Mouse (Mus musculus) stomach, embryonic 16.5 days (tissue): ENCODE measurements around the gene Plekhb2. TPM values are rescaled to one million over a fixed set of nuclear protein-coding genes. Genes with fewer than 3 reads are reported as not detected.

ENCODE experiments used
- ATAC-seq: fragments of 200-750 bp; cut with Nextera tagmentation; 2 replicates; pipeline ENCODE4 v1.8.0; 2017; ENCODE audit warnings: moderate number of reproducible peaks, moderate TSS enrichment; ENCODE audit not compliant: insufficient read depth, low FRiP score
- H3K27ac ChIP-seq: fragments of 300-500 bp; sonication (generic); 2 replicates; pipeline ENCODE4 v1.5.1; 2014; ENCODE audit warnings: low read length
- H3K27me3 ChIP-seq: fragments of 300-500 bp; sonication (generic); 2 replicates; pipeline ENCODE4 v1.6.1; 2014; ENCODE audit warnings: low read length, control low read depth, mixed read lengths; ENCODE audit not compliant: control insufficient read depth, insufficient read depth
- H3K36me3 ChIP-seq: fragments of 300-500 bp; sonication (generic); 2 replicates; pipeline ENCODE4 v1.6.1; 2014; ENCODE audit warnings: low read length; ENCODE audit not compliant: control insufficient read depth, insufficient read depth
- H3K4me1 ChIP-seq: fragments of 300-500 bp; sonication (generic); 2 replicates; pipeline ENCODE4 v1.6.1; 2014; ENCODE audit warnings: low read length, control low read depth, mixed read lengths; ENCODE audit not compliant: control insufficient read depth, insufficient read depth
- H3K4me2 ChIP-seq: fragments of 300-500 bp; sonication (generic); 2 replicates; pipeline ENCODE4 v1.6.1; 2014; ENCODE audit warnings: low read depth, low read length, mixed read lengths
- H3K4me3 ChIP-seq: fragments of 300-500 bp; sonication (generic); replicated peaks from 2 replicates; pipeline ENCODE4 v1.5.1; 2014; ENCODE audit warnings: mild to moderate bottlenecking, low read length
- H3K9ac ChIP-seq: fragments of 300-500 bp; sonication (generic); 2 replicates; pipeline ENCODE4 v1.6.1; 2014; ENCODE audit warnings: low read length
- H3K9me3 ChIP-seq: fragments of 300-500 bp; sonication (generic); replicated peaks from 2 replicates; pipeline ENCODE4 v1.6.1; 2016; ENCODE audit warnings: low read length, control low read depth; ENCODE audit not compliant: control insufficient read depth
- WGBS: fragments of 180-500 bp; shearing (Covaris S2); extraction: QIAGEN DNeasy Blood & Tissue Kit; methylation state at CpG from one replicate; pipeline ENCODE4 v1.1.7; 2014; 5-methylcytosine and 5-hydroxymethylcytosine counted together
- polyA plus RNA-seq: library from polyadenylated mRNA; unstranded; fragments of >200 nt; fragmentation: Nextera tagmentation; extraction: Ambion mirVana; gene quantifications from 2 replicates; pipeline ENCODE4 v1.2.1, GENCODE M21; 2015

The Plekhb2 gene
- polyA plus RNA-seq, 1 experiment from 2014 or later: 63.9 TPM

DNA sequence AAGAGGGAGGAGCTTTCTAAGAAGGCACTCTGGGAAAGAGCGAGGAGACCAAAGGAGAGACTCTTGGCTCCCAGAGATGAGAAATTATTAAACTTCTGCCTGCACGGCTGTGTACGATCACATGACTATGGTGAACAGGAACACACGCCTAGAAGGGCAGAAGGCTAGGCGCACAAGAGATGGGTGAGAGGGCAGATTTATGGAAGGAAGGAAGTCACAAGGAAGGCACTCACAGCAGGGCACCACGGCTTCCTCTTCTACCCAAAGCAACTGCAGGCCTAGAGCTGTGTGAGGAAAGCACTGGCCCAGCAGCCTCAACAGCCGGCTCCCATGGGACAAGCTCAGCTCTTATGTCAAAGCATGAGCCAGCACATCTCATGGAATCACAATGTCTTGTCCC lies 21.9 kb upstream of the Plekhb2 start:
- peaks cover 3% of the 10 kb centered on the region; the same call in 1 of the 2 replicates for H3K4me1 ChIP-seq
- no peaks in the 10 kb centered on the region for H3K27me3 ChIP-seq
- 76% methylated on average over 7 of the region's 7 CpGs for WGBS
- no peak overlapping the region for H3K4me3 ChIP-seq
- H3K36me3 ChIP-seq: 0 out of 2 replicates have a peak, but pooled peaks cover 3% of the 10 kb centered on the region
- H3K27ac ChIP-seq: no peak overlapping the region
- ATAC-seq: no peak
- H3K4me2 ChIP-seq: no peak overlapping the region
- H3K9ac ChIP-seq: no peak overlapping the region
- no peaks in the 10 kb centered on the region for H3K9me3 ChIP-seq

- no peak overlapping the region for H3K9ac ChIP-seq
- no peaks in the 10 kb centered on the region for H3K9me3 ChIP-seq
- H3K27me3 ChIP-seq: no peaks in the 10 kb centered on the region
- no peak overlapping the region for H3K27ac ChIP-seq
- no peak overlapping the region for H3K4me3 ChIP-seq
- ATAC-seq: no peak
- WGBS: 87% methylated on average over 5 of the region's 5 CpGs
- peaks cover 3% of the 10 kb centered on the region; the same call in 1 of the 2 replicates for H3K4me1 ChIP-seq
- H3K36me3 ChIP-seq: 0 out of 2 replicates have a peak, but pooled peaks cover 3% of the 10 kb centered on the region
- no peak overlapping the region for H3K4me2 ChIP-seq
Observed at GRCm38 (mm10) chr1:34828528-34829294, 21.1 kb upstream of the Plekhb2 start.

GRCm38 (mm10) chr1:34830934-34831333 lies 18.8 kb upstream of the Plekhb2 start:
- no peaks in the 10 kb centered on the region for H3K9me3 ChIP-seq
- H3K27ac ChIP-seq: no peak overlapping the region
- 66% methylated on average over 2 of the region's 2 CpGs for WGBS
- H3K36me3 ChIP-seq: 0 out of 2 replicates have a peak, but pooled peaks cover 3% of the 10 kb centered on the region
- peaks cover 3% of the 10 kb centered on the region; the same call in 1 of the 2 replicates for H3K4me1 ChIP-seq
- H3K27me3 ChIP-seq: no peaks in the 10 kb centered on the region
- ATAC-seq: no peak
- no peak overlapping the region for H3K4me3 ChIP-seq
- H3K9ac ChIP-seq: no peak overlapping the region
- H3K4me2 ChIP-seq: no peak overlapping the region

- 50% methylated on average over 1 of the region's 1 CpGs for WGBS
- H3K27ac ChIP-seq: no peak overlapping the region
- no peak for ATAC-seq
- 0 out of 2 replicates have a peak, but pooled peaks cover 3% of the 10 kb centered on the region for H3K36me3 ChIP-seq
- H3K4me2 ChIP-seq: no peak overlapping the region
- H3K4me3 ChIP-seq: no peak overlapping the region
- H3K9me3 ChIP-seq: no peaks in the 10 kb centered on the region
- no peaks in the 10 kb centered on the region for H3K27me3 ChIP-seq
- peaks cover 3% of the 10 kb centered on the region; the same call in 1 of the 2 replicates for H3K4me1 ChIP-seq
- no peak overlapping the region for H3K9ac ChIP-seq
Observed at GRCm38 (mm10) chr1:34831381-34831780, 18.4 kb upstream of the Plekhb2 start.

- H3K4me3 ChIP-seq: no peak overlapping the region
- 78% methylated on average over 2 of the region's 2 CpGs for WGBS
- no peak overlapping the region for H3K9ac ChIP-seq
- no peak overlapping the region for H3K27ac ChIP-seq
- no peaks in the 10 kb centered on the region for H3K36me3 ChIP-seq
- no peaks in the 10 kb centered on the region for H3K27me3 ChIP-seq
- ATAC-seq: no peak
- peaks cover 11% of the 10 kb centered on the region for H3K4me1 ChIP-seq
- no peaks in the 10 kb centered on the region for H3K9me3 ChIP-seq
- no peak overlapping the region for H3K4me2 ChIP-seq
Observed at GRCm38 (mm10) chr1:34834904-34835303, 14.9 kb upstream of the Plekhb2 start.

DNA sequence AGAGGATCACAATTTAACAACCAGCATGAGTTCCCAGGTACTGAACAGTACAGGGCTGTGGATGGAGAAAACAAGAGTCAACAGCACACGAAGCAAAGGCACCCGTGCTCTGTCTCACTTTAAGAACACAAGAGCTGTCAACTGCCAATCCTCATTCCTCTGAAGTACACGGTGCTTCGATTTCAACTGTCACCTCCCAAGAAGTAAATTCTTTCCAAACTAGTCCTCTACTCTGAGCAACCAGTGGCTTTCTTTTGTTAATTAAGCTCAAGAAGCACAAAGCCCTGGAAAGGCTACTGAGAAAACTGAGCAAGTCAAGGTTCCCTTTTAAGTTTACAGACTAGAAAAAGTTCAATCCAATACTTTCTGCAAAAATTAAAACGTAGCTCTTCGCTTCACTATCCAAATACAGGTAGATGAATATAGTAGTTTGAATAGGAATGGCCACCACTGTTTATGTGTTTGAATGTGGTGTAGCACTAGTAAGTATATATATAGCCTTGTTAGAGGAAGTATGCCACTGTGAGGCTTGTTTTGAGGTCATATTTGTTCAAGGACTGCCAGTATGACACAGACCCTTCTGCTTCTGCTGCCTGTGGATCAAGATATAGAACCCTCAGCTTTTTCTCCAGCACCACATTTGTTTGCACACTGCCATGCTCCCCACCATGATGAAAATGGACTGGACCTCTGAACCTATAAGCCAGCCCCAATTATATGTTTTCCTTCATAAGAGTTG lies 11.7 kb upstream of the Plekhb2 start:
- H3K4me3 ChIP-seq: no peak overlapping the region
- WGBS: 65% methylated on average over 6 of the region's 6 CpGs

GRCm38 (mm10) chr1:34839241-34839640 lies 10.5 kb upstream of the Plekhb2 start:
- no peak overlapping the region for H3K9ac ChIP-seq
- H3K4me3 ChIP-seq: no peak overlapping the region
- no peaks in the 10 kb centered on the region for H3K36me3 ChIP-seq
- no peak overlapping the region for H3K4me2 ChIP-seq
- H3K9me3 ChIP-seq: no peaks in the 10 kb centered on the region
- ATAC-seq: no peak
- 53% methylated on average over 12 of the region's 12 CpGs for WGBS
- no peak overlapping the region for H3K27ac ChIP-seq
- no peaks in the 10 kb centered on the region for H3K27me3 ChIP-seq
- peaks cover 29% of the 10 kb centered on the region for H3K4me1 ChIP-seq

More for the DNA sequence above, 11.7 kb upstream of the Plekhb2 start:
- Histone ChIP-seq H3K4me2 (no peak overlapping the region), H3K36me3 (no peaks in the 10 kb centered on the region), H3K9ac (no peak overlapping the region), H3K27ac (no peak overlapping the region), H3K27me3 (no peaks in the 10 kb centered on the region), H3K4me1 (peaks cover 23% of the 10 kb centered on the region), H3K9me3 (no peaks in the 10 kb centered on the region)
- ATAC-seq: no peak

DNA sequence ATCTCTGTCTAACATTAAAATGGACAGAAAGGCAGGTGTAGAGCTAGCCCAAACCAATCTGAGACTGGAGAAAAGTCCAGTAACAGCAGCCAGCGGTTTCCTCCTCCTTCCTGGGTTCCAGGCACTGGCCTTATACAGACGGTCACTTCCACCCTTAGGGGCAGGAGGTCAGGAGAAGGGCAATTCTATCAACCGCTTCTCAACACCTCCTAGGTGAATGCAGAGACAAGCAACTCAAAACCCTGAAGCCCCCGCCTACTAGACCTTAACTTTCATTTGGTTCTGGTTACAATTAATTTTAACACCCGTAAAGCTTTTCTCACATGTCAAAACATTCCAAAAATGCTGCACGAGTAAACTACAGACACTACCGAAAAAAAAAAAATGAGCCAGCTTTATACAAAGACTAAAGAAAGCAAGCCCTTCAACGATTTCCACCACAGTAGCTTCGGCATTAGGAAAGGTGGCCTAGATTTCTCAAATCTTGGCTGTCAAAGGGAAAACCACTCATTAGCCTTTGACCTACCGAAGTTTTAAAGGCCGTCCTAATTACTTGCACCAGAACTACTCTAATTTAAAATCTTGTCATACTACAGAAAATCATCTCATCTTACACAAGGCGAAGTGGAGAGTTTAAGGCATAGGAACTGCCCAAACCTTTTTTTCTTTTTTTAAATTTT lies 7.9 kb upstream of the Plekhb2 start:
- Histone ChIP-seq H3K9me3 (no peaks in the 10 kb centered on the region), H3K27ac (peak overlapping the region; percentile 98), H3K9ac (peak overlapping the region; percentile 95), H3K27me3 (no peaks in the 10 kb centered on the region), H3K4me3 (peak overlapping the region; percentile 73), H3K4me1 (peaks cover 29% of the 10 kb centered on the region), H3K36me3 (no peaks in the 10 kb centered on the region), H3K4me2 (peak overlapping the region; percentile 92)
- 2% methylated on average over 12 of the region's 12 CpGs for WGBS
- no peak for ATAC-seq
